Mouse (Mus musculus) CH12.LX (cell line): ENCODE results near the gene C1galt1c1.

ENCODE experiments used
- BHLHE40 ChIP-seq: IDR thresholded peaks from 2 replicates; pipeline ENCODE4 v1.6.1; 2011; ENCODE audit warnings: mild to moderate bottlenecking, low read depth, low read length, improper control_type of control experiment
- CTCF ChIP-seq, 2 experiments: IDR thresholded peaks in 1 of 2; conservative IDR thresholded peaks in 1 of 2; 2 replicates each; pipeline ENCODE4 v1.5.1; 2011 to 2012; ENCODE audit warnings: low read depth in 2 of 2, low read length in 2 of 2, improper control_type of control experiment in 1 of 2, inconsistent platforms in 1 of 2, mild to moderate bottlenecking in 1 of 2, moderate library complexity in 1 of 2
- E2F4 ChIP-seq: IDR thresholded peaks from 2 replicates; pipeline ENCODE4 v1.6.1; 2011; ENCODE audit warnings: low read depth, low read length, improper control_type of control experiment; ENCODE audit not compliant: insufficient replicate concordance
- ELF1 ChIP-seq: IDR thresholded peaks from 2 replicates; pipeline ENCODE4 v1.6.1; 2014; ENCODE audit warnings: low read depth, mild to moderate bottlenecking, inconsistent platforms, low read length, improper control_type of control experiment
- IRF4 ChIP-seq: IDR thresholded peaks from 2 replicates; pipeline ENCODE4 v1.6.1; 2014; ENCODE audit warnings: low read depth, mild to moderate bottlenecking, inconsistent platforms, low read length, improper control_type of control experiment
- MAZ ChIP-seq: IDR thresholded peaks from 2 replicates; pipeline ENCODE4 v1.6.1; 2012; ENCODE audit warnings: low read depth, mild to moderate bottlenecking, inconsistent platforms, low read length, improper control_type of control experiment, moderate library complexity
- MEF2A ChIP-seq: IDR thresholded peaks from 2 replicates; pipeline ENCODE4 v1.6.1; 2014; ENCODE audit warnings: low read depth, mild to moderate bottlenecking, inconsistent platforms, low read length, improper control_type of control experiment, borderline replicate concordance
- MXI1 ChIP-seq: IDR thresholded peaks from 2 replicates; pipeline ENCODE4 v1.6.1; 2011; ENCODE audit warnings: mild to moderate bottlenecking, low read depth, low read length, improper control_type of control experiment
- POLR2A ChIP-seq: IDR thresholded peaks from 2 replicates; pipeline ENCODE4 v1.6.1; 2011; ENCODE audit warnings: low read depth, mild to moderate bottlenecking, improper control_type of control experiment, low read length
- POLR2AphosphoS2 ChIP-seq: IDR thresholded peaks from 2 replicates; pipeline ENCODE4 v1.6.1; 2011; ENCODE audit warnings: low read depth, low read length, improper control_type of control experiment
- TCF12 ChIP-seq: IDR thresholded peaks from 2 replicates; pipeline ENCODE4 v1.6.1; 2014; ENCODE audit warnings: low read depth, mild to moderate bottlenecking, inconsistent platforms, low read length, improper control_type of control experiment
- ZC3H11A ChIP-seq: IDR thresholded peaks from 2 replicates; pipeline ENCODE4 v1.6.1; 2012; ENCODE audit warnings: low read depth, mild to moderate bottlenecking, inconsistent platforms, low read length, improper control_type of control experiment
- ZKSCAN1 ChIP-seq: IDR thresholded peaks from 2 replicates; pipeline ENCODE4 v1.6.1; 2012; ENCODE audit warnings: low read depth, inconsistent platforms, low read length, improper control_type of control experiment, borderline replicate concordance
- ZMIZ1 ChIP-seq: IDR thresholded peaks from 2 replicates; pipeline ENCODE4 v1.6.1; 2012; ENCODE audit warnings: low read depth, mild to moderate bottlenecking, inconsistent platforms, low read length, improper control_type of control experiment

GRCm38 (mm10) chrX:38653181-38653580, 18.3 kb upstream of the C1galt1c1 start:
- TF ChIP-seq CTCF (conservative IDR thresholded peaks at IDR 0.05 in 1 of 2, IDR thresholded peaks at IDR 0.05 in 1 of 2; ENCODE audit: low read depth in 2 of 2, low read length in 2 of 2) (peak in 1 of 2 experiments; percentile 29; a peak in 1 of 4 replicates), E2F4 (no peak), MEF2A (no peak), POLR2A (no peak), BHLHE40 (no peak), ZKSCAN1 (no peak), IRF4 (no peak), TCF12 (no peak), MXI1 (no peak), ZMIZ1 (no peak), POLR2AphosphoS2 (no peak), ZC3H11A (no peak), ELF1 (no peak), MAZ (no peak)
